Mouse (Mus musculus) intestine, embryonic 14.5 days (tissue): Measurements from ENCODE around the gene Osbpl9. TPM values are rescaled to one million over a fixed set of nuclear protein-coding genes. Genes with fewer than 3 reads are reported as not detected.
A peak's percentile ranks its signal among the peaks of the same experiment; 100 is the strongest.

Experiments used
- ATAC-seq: fragments of 200-750 bp; cut with Nextera tagmentation; replicated peaks from 2 replicates; pipeline ENCODE4 v1.8.0; 2017; ENCODE audit warnings: low read depth, moderate number of reproducible peaks, moderate TSS enrichment, moderate library complexity; ENCODE audit not compliant: low FRiP score, low TSS enrichment
- DNase-seq: peaks from one replicate; pipeline ENCODE4 v3.0.0-alpha.2; 2018; ENCODE audit warnings: low spot score
- H3K27ac ChIP-seq: fragments of 300-500 bp; sonication (generic); 2 replicates; pipeline ENCODE4 v1.5.1; 2014; ENCODE audit warnings: low read depth, mild to moderate bottlenecking, control low read depth
- H3K27me3 ChIP-seq: fragments of 300-500 bp; sonication (generic); replicated peaks from 2 replicates; pipeline ENCODE4 v1.6.1; 2014; ENCODE audit warnings: low read length, control low read depth; ENCODE audit not compliant: control insufficient read depth, insufficient read depth
- H3K36me3 ChIP-seq: fragments of 300-500 bp; sonication (generic); 2 replicates; pipeline ENCODE4 v1.6.1; 2014; ENCODE audit warnings: low read length, control low read depth; ENCODE audit not compliant: control insufficient read depth, insufficient read depth
- H3K4me1 ChIP-seq: fragments of 300-500 bp; sonication (generic); replicated peaks from 2 replicates; pipeline ENCODE4 v1.6.1; 2014; ENCODE audit warnings: low read length, control low read depth, mixed read lengths; ENCODE audit not compliant: control insufficient read depth, insufficient read depth
- H3K4me2 ChIP-seq: fragments of 300-500 bp; sonication (generic); 2 replicates; pipeline ENCODE4 v1.6.1; 2014; ENCODE audit warnings: low read length
- H3K4me3 ChIP-seq: fragments of 300-500 bp; sonication (generic); 2 replicates; pipeline ENCODE4 v1.5.1; 2014; ENCODE audit warnings: low read depth, low read length, control low read depth, mixed read lengths
- H3K9ac ChIP-seq: fragments of 300-500 bp; sonication (generic); 2 replicates; pipeline ENCODE4 v1.6.1; 2014; ENCODE audit warnings: mild to moderate bottlenecking, low read length
- H3K9me3 ChIP-seq: fragments of 300-500 bp; sonication (generic); 2 replicates; pipeline ENCODE4 v1.6.1; 2016; ENCODE audit warnings: low read length, control low read depth; ENCODE audit not compliant: control insufficient read depth
- WGBS: fragments of 180-500 bp; shearing (Covaris S2); extraction: QIAGEN DNeasy Blood & Tissue Kit; methylation state at CpG from one replicate; pipeline ENCODE4 v1.1.7; 2014; 5-methylcytosine and 5-hydroxymethylcytosine counted together
- polyA plus RNA-seq: library from polyadenylated mRNA; unstranded; fragments of >200 nt; fragmentation: Nextera tagmentation; extraction: Ambion mirVana; gene quantifications from 2 replicates; pipeline ENCODE4 v1.2.1, GENCODE M21; 2014

Osbpl9 gene
- polyA plus RNA-seq, 1 experiment from 2014 or later, result 53.6 TPM

- peaks cover 9% of the 10 kb centered on the region; the same call in 1 of the 2 replicates for H3K4me1 ChIP-seq
- H3K36me3 ChIP-seq, result no peaks in the 10 kb centered on the region
- H3K27ac ChIP-seq, result no peak overlapping the region
- H3K27me3 ChIP-seq, result no peaks in the 10 kb centered on the region
- WGBS, result 65% methylated on average over 6 of the region's 6 CpGs
- ATAC-seq, result no peak
- DNase-seq, result no peak
- H3K4me2 ChIP-seq, result no peak overlapping the region
- H3K9ac ChIP-seq, result no peak overlapping the region
- H3K4me3 ChIP-seq, result no peak overlapping the region
- H3K9me3 ChIP-seq, result no peaks in the 10 kb centered on the region
Observed at GRCm38 (mm10) chr4:109156073-109156472, 46.0 kb downstream of the Osbpl9 start.

- no peak for DNase-seq
- H3K9me3 ChIP-seq, result no peaks in the 10 kb centered on the region
- H3K4me3 ChIP-seq, result no peak overlapping the region
- H3K4me1 ChIP-seq, result no peaks in the 10 kb centered on the region; the same call in 1 of the 2 replicates
- H3K36me3 ChIP-seq, result no peaks in the 10 kb centered on the region
- H3K27ac ChIP-seq, result no peak overlapping the region
- no peak overlapping the region for H3K4me2 ChIP-seq
- WGBS, result 64% methylated on average over 2 of the region's 2 CpGs
- H3K9ac ChIP-seq, result no peak overlapping the region
- H3K27me3 ChIP-seq, result no peaks in the 10 kb centered on the region
- no peak for ATAC-seq
Observed at GRCm38 (mm10) chr4:109150214-109150613, 51.9 kb downstream of the Osbpl9 start.

GRCm38 (mm10) chr4:109149411-109149810, 52.7 kb downstream of the Osbpl9 start:
- H3K9ac ChIP-seq, result no peak overlapping the region
- no peaks in the 10 kb centered on the region for H3K9me3 ChIP-seq
- 84% methylated on average over 2 of the region's 2 CpGs for WGBS
- H3K27me3 ChIP-seq, result no peaks in the 10 kb centered on the region
- no peaks in the 10 kb centered on the region for H3K36me3 ChIP-seq
- H3K4me2 ChIP-seq, result no peak overlapping the region
- ATAC-seq (no peak), DNase-seq (no peak)
- no peak overlapping the region for H3K4me3 ChIP-seq
- H3K4me1 ChIP-seq, result no peaks in the 10 kb centered on the region; the same call in 1 of the 2 replicates
- H3K27ac ChIP-seq, result no peak overlapping the region

GRCm38 (mm10) chr4:109147278-109148038, 54.6 kb downstream of the Osbpl9 start:
- Histone ChIP-seq H3K27ac (peak overlapping the region; percentile 9; the same call in 1 of the 2 replicates), H3K4me2 (peak overlapping the region; percentile 14; the same call in 1 of the 2 replicates), H3K27me3 (no peaks in the 10 kb centered on the region), H3K9me3 (no peaks in the 10 kb centered on the region), H3K4me1 (no peaks in the 10 kb centered on the region; the same call in 1 of the 2 replicates), H3K4me3 (no peak overlapping the region), H3K9ac (no peak overlapping the region), H3K36me3 (no peaks in the 10 kb centered on the region)
- peak; percentile 62 for DNase-seq
- 53% methylated on average over 11 of the region's 11 CpGs for WGBS
- ATAC-seq, result no peak

- ATAC-seq, result no peak
- no peak overlapping the region for H3K4me2 ChIP-seq
- H3K27ac ChIP-seq, result no peak overlapping the region
- H3K9ac ChIP-seq, result no peak overlapping the region
- WGBS, result 59% methylated on average over 1 of the region's 1 CpGs
- H3K36me3 ChIP-seq, result no peaks in the 10 kb centered on the region
- DNase-seq, result no peak
- no peak overlapping the region for H3K4me3 ChIP-seq
- no peaks in the 10 kb centered on the region; the same call in 1 of the 2 replicates for H3K4me1 ChIP-seq
- H3K27me3 ChIP-seq, result no peaks in the 10 kb centered on the region
- no peaks in the 10 kb centered on the region for H3K9me3 ChIP-seq
Observed at GRCm38 (mm10) chr4:109143091-109143490, 59.0 kb downstream of the Osbpl9 start.

GRCm38 (mm10) chr4:109138551-109138950, 63.5 kb downstream of the Osbpl9 start:
- H3K27me3 ChIP-seq, result no peaks in the 10 kb centered on the region
- WGBS, result 39% methylated on average over 4 of the region's 4 CpGs
- H3K4me1 ChIP-seq, result no peaks in the 10 kb centered on the region; the same call in 1 of the 2 replicates
- no peaks in the 10 kb centered on the region for H3K36me3 ChIP-seq
- no peak overlapping the region for H3K4me2 ChIP-seq
- no peak overlapping the region for H3K27ac ChIP-seq
- ATAC-seq (no peak), DNase-seq (no peak)
- H3K4me3 ChIP-seq, result no peak overlapping the region
- no peaks in the 10 kb centered on the region for H3K9me3 ChIP-seq
- no peak overlapping the region for H3K9ac ChIP-seq

GRCm38 (mm10) chr4:109136475-109137125, 65.5 kb downstream of the Osbpl9 start:
- ATAC-seq (no peak), DNase-seq (no peak)
- Histone ChIP-seq H3K27me3 (no peaks in the 10 kb centered on the region), H3K36me3 (no peaks in the 10 kb centered on the region), H3K4me1 (no peaks in the 10 kb centered on the region; the same call in 1 of the 2 replicates), H3K4me3 (no peak overlapping the region), H3K9ac (no peak overlapping the region), H3K9me3 (no peaks in the 10 kb centered on the region), H3K27ac (no peak overlapping the region), H3K4me2 (no peak overlapping the region)
- WGBS, result 83% methylated on average over 7 of the region's 7 CpGs

GRCm38 (mm10) chr4:109134955-109135354, 67.1 kb downstream of the Osbpl9 start:
- Histone ChIP-seq H3K36me3 (no peaks in the 10 kb centered on the region), H3K27ac (no peak overlapping the region), H3K4me3 (no peak overlapping the region), H3K9ac (no peak overlapping the region), H3K27me3 (no peaks in the 10 kb centered on the region), H3K4me2 (no peak overlapping the region), H3K4me1 (no peaks in the 10 kb centered on the region; the same call in 1 of the 2 replicates), H3K9me3 (no peaks in the 10 kb centered on the region)
- WGBS, result 89% methylated on average over 3 of the region's 3 CpGs
- DNase-seq, result no peak
- no peak for ATAC-seq
